Mouse (Mus musculus) forebrain, postnatal 0 days (tissue): ENCODE measurements around the gene Rdh13. TPM values are rescaled to one million over a fixed set of nuclear protein-coding genes. Genes with fewer than 3 reads are reported as not detected.

ENCODE experiments used
- ATAC-seq: fragments of 200-750 bp; cut with Nextera tagmentation; 2 replicates; pipeline ENCODE4 v1.8.0; 2017; ENCODE audit warnings: mild to moderate bottlenecking, moderate library complexity
- DNase-seq: peaks from one replicate; pipeline ENCODE4 v3.0.0-alpha.2; 2015
- H3K27ac ChIP-seq: fragments of 300-500 bp; sonication (generic); 2 replicates; pipeline ENCODE4 v1.5.1; 2014; ENCODE audit warnings: low read depth, mild to moderate bottlenecking, antibody characterized with exemption, low read length, moderate library complexity, mixed read lengths
- H3K27me3 ChIP-seq: fragments of 300-500 bp; sonication (generic); 2 replicates; pipeline ENCODE4 v1.6.1; 2014; ENCODE audit warnings: mild to moderate bottlenecking, low read length, mixed read lengths; ENCODE audit not compliant: insufficient read depth
- H3K36me3 ChIP-seq: fragments of 300-500 bp; sonication (generic); 2 replicates; pipeline ENCODE4 v1.6.1; 2014; ENCODE audit warnings: mild to moderate bottlenecking, moderate library complexity; ENCODE audit not compliant: insufficient read depth
- H3K4me1 ChIP-seq: fragments of 300-500 bp; sonication (generic); 2 replicates; pipeline ENCODE4 v1.6.1; 2014; ENCODE audit warnings: antibody characterized with exemption; ENCODE audit not compliant: insufficient read depth
- H3K4me2 ChIP-seq: fragments of 300-500 bp; sonication (generic); 2 replicates; pipeline ENCODE4 v1.6.1; 2014; ENCODE audit warnings: low read depth, mild to moderate bottlenecking, moderate library complexity
- H3K4me3 ChIP-seq: fragments of 300-500 bp; sonication (generic); 2 replicates; pipeline ENCODE4 v1.5.1; 2014; ENCODE audit warnings: low read depth, low read length, mixed read lengths
- H3K9ac ChIP-seq: fragments of 300-500 bp; sonication (generic); 2 replicates; pipeline ENCODE4 v1.6.1; 2014; ENCODE audit warnings: mild to moderate bottlenecking
- H3K9me3 ChIP-seq: fragments of 300-500 bp; sonication (generic); 2 replicates; pipeline ENCODE4 v1.6.1; 2016; ENCODE audit warnings: low read length
- CTCF ChIP-seq: sonication (generic); IDR thresholded peaks from 2 replicates; pipeline ENCODE4 v1.5.1; 2016; ENCODE audit warnings: antibody characterized with exemption, control low read depth, low read depth
- WGBS: fragments of 180-500 bp; shearing (Covaris S2); extraction: QIAGEN DNeasy Blood & Tissue Kit; methylation state at CpG from one replicate; pipeline ENCODE4 v1.1.7; 2014; 5-methylcytosine and 5-hydroxymethylcytosine counted together
- polyA plus RNA-seq: library from polyadenylated mRNA; unstranded; fragments of >200 nt; fragmentation: Nextera tagmentation; extraction: Ambion mirVana; gene quantifications from 2 replicates; pipeline ENCODE4 v1.2.1, GENCODE M21; 2015
- total RNA-seq: library from RNA; depleted of rRNA; stranded (reverse); fragments of >200 nt; gene quantifications from 2 replicates; pipeline ENCODE4 v1.2.3, GENCODE M21; 2014; rRNA removed

Gene Rdh13
- 73.9 and 84.5 TPM in 2 replicates for total RNA-seq
- 28.5 and 37.9 TPM in 2 replicates for polyA plus RNA-seq

DNA sequence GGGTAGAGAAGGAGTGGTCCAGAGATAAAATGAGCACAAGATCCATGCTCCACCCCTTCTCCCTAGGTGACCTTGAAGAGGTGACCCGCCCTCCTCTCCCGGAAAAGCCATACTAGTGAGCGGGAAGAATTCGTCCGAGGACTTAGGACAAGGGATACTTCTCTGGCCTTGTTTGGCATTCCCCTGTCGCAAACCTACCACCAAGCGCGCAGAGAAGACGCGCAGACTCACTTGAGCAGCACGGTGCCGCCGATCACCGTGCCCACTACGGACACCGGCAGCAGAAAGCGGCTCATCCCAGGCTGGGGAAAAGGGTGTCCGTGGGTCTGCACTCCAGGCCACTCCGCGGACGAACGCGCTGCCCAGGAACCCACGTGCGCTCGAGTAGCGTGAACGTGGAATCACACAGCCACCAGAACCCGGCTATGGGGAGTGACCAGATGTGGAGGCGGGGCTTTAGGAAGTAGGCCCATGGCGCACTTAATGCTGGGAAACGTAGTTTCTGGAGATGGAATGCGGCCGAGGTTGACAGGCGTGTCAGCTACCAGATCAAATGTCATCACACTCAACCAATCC is at the start of gene Rdh13:
Gene Rdh13 (minus strand): TSS at position 434 of the 576 bp plus-strand sequence.
- peak within 1 kb of the TSS; percentile 69 for H3K9ac ChIP-seq
- H3K27me3 ChIP-seq = no peaks in the 10 kb centered on the region
- peak within 1 kb of the TSS; percentile 68 for H3K27ac ChIP-seq
- ATAC-seq (peak; percentile 97), DNase-seq (peak; percentile 91)
- TF ChIP-seq CTCF = peak; percentile 42
- H3K36me3 ChIP-seq = peaks cover 36% of the 10 kb centered on the region
- H3K9me3 ChIP-seq = no peaks in the 10 kb centered on the region
- peak within 1 kb of the TSS; percentile 57 for H3K4me2 ChIP-seq
- peak within 1 kb of the TSS; percentile 77 for H3K4me3 ChIP-seq
- 0 out of 2 replicates have a peak, but pooled peaks cover 3% of the 10 kb centered on the region for H3K4me1 ChIP-seq
- WGBS = under 1% methylated on average over 35 of the region's 35 CpGs

DNA sequence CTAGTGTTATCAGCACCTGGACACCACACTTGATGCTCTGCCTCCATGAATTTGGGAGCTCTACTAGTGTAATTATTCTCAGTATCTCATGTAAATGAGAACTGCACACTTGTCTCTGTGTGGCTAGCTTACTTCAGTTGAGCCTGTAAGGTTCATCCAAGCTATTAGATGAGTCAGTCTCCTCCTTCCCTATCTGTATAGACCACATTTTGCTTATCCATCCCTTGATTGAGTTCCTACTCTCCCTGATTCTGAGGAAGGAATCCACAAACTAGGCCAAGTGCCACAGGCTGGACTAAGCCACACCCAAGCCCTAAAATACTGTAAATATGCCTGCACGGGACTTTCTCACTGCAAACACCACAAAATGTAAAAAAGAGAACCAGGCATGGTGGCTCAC is 48.5 kb upstream of the Rdh13 start:
- no peak for TF ChIP-seq CTCF
- ATAC-seq (no peak), DNase-seq (no peak)
- no peak overlapping the region for H3K4me3 ChIP-seq
- H3K4me2 ChIP-seq = no peak overlapping the region
- peaks cover 40% of the 10 kb centered on the region for H3K36me3 ChIP-seq
- H3K27ac ChIP-seq = no peak overlapping the region
- H3K9me3 ChIP-seq = no peaks in the 10 kb centered on the region
- H3K4me1 ChIP-seq = 0 out of 2 replicates have a peak, but pooled peaks cover 8% of the 10 kb centered on the region
- H3K27me3 ChIP-seq = no peaks in the 10 kb centered on the region
- H3K9ac ChIP-seq = no peak overlapping the region
- WGBS = 89% methylated on average over 1 of the region's 1 CpGs

DNA sequence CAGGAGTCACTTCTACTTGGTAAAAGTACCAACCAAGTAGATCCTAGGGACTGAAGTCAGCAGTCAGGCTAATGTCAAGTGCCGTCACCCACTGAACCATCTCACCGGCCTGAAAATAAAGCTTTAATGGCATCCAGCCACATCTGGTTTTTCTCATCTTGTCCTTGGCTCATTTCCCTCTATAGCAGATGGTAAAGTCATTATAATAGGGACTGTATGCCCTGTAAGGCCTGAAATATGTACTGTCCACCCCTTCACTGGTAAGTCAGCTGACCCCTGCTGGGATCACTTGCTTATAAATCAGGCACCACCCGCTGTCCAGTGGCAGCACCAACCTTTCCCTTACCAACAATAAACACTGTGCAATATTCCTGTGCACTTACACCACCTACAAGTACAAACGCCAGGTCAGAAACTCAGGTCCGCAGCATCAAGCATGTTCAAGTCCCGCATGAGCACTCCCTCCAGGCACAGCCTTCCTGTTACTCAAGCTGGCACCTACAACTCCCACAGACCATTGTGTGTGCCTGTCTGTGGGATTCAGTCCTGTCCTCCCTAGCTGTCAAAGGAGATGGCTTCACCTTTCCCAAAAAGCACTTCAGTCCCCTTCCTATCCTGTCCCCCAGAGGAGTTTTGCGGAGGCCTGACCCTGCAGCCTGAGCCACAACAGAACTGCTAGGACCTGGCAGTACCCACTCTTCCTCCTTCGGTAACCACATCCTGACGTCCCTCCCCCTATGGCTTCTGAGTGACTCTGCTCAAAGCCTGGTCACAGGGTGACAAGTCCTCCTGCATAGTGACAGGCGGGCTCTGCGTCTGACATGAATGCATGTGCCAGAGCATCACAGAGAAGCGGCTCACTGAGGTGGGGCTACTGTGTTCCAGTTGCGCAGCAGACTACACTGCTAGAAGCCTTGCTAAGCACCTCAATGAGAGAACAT is 47.1 kb upstream of the Rdh13 start:
- Histone ChIP-seq H3K36me3 (peaks cover 46% of the 10 kb centered on the region), H3K27ac (no peak overlapping the region), H3K9ac (no peak overlapping the region), H3K27me3 (no peaks in the 10 kb centered on the region), H3K4me3 (no peak overlapping the region), H3K4me2 (no peak overlapping the region), H3K4me1 (no peaks in the 10 kb centered on the region), H3K9me3 (no peaks in the 10 kb centered on the region)
- DNase-seq = no peak
- WGBS = 91% methylated on average over 13 of the region's 13 CpGs
- TF ChIP-seq CTCF = no peak
- no peak for ATAC-seq

DNA sequence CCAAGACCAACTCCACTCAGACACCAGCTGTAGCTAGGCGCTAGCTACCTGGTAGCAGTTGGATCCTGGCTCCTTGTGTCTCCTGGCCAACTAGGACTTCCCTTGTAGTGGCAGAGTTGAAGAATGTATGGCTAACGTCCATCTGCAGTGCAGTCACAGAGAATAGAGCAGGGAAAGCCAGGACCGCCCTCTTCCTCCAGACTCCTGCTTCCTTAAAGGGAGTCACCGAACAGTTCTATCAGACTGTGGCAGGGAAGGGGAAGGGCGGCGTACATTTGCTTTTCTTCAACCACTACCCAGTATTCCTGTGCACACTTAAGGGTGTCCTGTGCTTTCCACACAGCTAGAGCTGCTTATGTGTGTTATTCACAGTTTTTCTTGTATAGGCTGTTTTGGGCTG is 45.9 kb upstream of the Rdh13 start:
- ATAC-seq = no peak

DNA sequence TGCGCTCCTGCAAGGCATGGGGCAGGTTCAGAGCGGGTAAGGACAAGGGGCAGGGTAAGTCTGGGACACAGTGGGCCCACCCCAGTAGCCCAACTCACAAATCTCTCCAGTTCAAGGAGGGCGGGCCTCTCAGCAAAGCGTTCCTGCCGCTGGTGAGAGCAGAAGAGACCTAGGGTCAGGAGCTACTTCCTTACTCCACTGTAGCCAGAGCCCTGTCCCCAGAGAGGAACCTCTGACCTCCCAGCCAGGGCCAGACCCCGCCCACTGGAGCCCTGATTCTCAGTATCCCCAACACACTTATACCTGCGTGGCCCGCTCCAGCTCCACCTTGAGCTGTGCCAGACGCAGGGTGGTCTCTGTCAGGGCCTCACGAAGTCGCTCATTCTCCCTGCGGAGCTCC is 36.8 kb upstream of the Rdh13 start:
- TF ChIP-seq CTCF = no peak
- DNase-seq (no peak), ATAC-seq (no peak)
- Histone ChIP-seq H3K9me3 (no peaks in the 10 kb centered on the region), H3K4me3 (no peak overlapping the region), H3K4me2 (no peak overlapping the region), H3K27ac (no peak overlapping the region), H3K9ac (no peak overlapping the region), H3K36me3 (peaks cover 63% of the 10 kb centered on the region), H3K27me3 (no peaks in the 10 kb centered on the region), H3K4me1 (0 out of 2 replicates have a peak, but pooled peaks cover 4% of the 10 kb centered on the region)
- WGBS = 90% methylated on average over 12 of the region's 12 CpGs

More for the DNA sequence above, 45.9 kb upstream of the Rdh13 start:
- Histone ChIP-seq H3K4me2 (no peak overlapping the region), H3K36me3 (peaks cover 43% of the 10 kb centered on the region), H3K27ac (no peak overlapping the region), H3K9ac (no peak overlapping the region), H3K4me1 (no peaks in the 10 kb centered on the region), H3K4me3 (no peak overlapping the region), H3K27me3 (no peaks in the 10 kb centered on the region), H3K9me3 (no peaks in the 10 kb centered on the region)
- TF ChIP-seq CTCF = no peak
- no peak for DNase-seq
- WGBS = 92% methylated on average over 6 of the region's 6 CpGs

DNA sequence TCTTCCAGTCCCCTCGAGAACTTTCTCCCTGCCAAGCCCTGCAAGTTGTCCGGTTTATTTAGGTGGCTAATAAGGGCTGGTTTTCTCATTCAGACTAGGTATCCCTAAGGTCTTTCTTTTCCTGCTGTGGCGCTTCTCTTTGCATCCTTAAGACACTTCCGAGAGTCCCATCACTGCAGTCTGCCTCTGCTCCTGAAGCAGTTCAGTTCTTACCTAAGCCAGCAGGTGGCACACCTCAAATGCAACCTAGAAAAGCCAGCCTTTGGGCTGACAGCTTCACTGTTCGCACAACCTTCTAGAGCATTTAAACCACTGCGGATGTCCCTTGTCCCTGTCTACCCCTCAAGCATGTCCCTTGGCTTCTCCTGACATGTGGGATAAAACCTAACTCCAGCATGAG is 34.2 kb upstream of the Rdh13 start:
- no peak overlapping the region for H3K27ac ChIP-seq
- peaks cover 45% of the 10 kb centered on the region for H3K36me3 ChIP-seq
- H3K4me2 ChIP-seq = no peak overlapping the region
- H3K4me1 ChIP-seq = 0 out of 2 replicates have a peak, but pooled peaks cover 4% of the 10 kb centered on the region
- H3K4me3 ChIP-seq = no peak overlapping the region
- peak; percentile 76 for TF ChIP-seq CTCF
- no peaks in the 10 kb centered on the region for H3K27me3 ChIP-seq
- H3K9ac ChIP-seq = no peak overlapping the region
- no peaks in the 10 kb centered on the region for H3K9me3 ChIP-seq
- ATAC-seq (peak; percentile 44), DNase-seq (peak; percentile 53)
- 26% methylated on average over 6 of the region's 6 CpGs for WGBS

DNA sequence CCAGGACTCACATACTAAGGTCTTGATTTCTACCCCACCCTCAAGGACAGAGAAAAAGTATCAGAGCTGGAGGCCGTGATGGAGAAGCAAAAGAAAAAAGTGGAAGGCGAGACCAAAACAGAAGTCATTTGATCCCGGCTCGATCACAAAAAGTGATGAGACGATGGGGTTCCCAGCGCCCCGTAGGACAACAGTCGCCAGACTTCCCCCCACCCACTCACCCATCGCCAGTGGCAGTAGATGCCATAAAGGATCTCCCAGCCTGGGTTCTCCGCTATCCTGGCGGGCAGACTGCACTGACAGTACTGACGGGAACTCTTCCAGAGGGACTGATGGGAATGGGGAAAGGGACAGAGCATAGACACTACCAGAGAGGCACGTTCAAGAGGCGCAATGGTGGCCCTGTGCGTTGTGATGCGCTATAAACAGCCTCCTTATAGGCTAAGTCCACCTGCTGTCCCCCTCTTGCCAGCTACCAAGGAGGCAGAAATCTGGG is 33.4 kb upstream of the Rdh13 start:
- ATAC-seq (peak; percentile 5; the same call in 1 of the 2 replicates), DNase-seq (peak; percentile 10)
- no peak overlapping the region for H3K27ac ChIP-seq

More for the DNA sequence above, 33.4 kb upstream of the Rdh13 start:
- no peak for TF ChIP-seq CTCF
- H3K4me3 ChIP-seq = peak overlapping the region; percentile 37
- peaks cover 37% of the 10 kb centered on the region for H3K36me3 ChIP-seq
- no peaks in the 10 kb centered on the region for H3K9me3 ChIP-seq
- WGBS = 3% methylated on average over 16 of the region's 16 CpGs
- H3K9ac ChIP-seq = peak overlapping the region; percentile 35; the same call in 1 of the 2 replicates
- H3K4me1 ChIP-seq = 0 out of 2 replicates have a peak, but pooled peaks cover 4% of the 10 kb centered on the region
- no peaks in the 10 kb centered on the region; the same call in 1 of the 2 replicates for H3K27me3 ChIP-seq
- peak overlapping the region; percentile 91 for H3K4me2 ChIP-seq
